Mouse (Mus musculus) central nervous system, embryonic 18 days (tissue): Measurements from ENCODE around the gene Vmn1r11. TPM values are rescaled to one million over a fixed set of nuclear protein-coding genes. Genes with fewer than 3 reads are reported as not detected.

Source experiments
- polyA plus RNA-seq: library from polyadenylated mRNA; depleted of rRNA; stranded (reverse); fragments of >200 nt; gene quantifications from 2 replicates; pipeline ENCODE4 v1.2.3, GENCODE M21; 2012; rRNA removed

Gene Vmn1r11
- not detected in 2 replicates for polyA plus RNA-seq

GRCm38 (mm10) chr6:57133155-57133554 is at the start of gene Vmn1r11:
Gene Vmn1r11 (plus strand): TSS chr6:57133455.

GRCm38 (mm10) chr6:57109154-57109553 is 24.1 kb upstream of the Vmn1r11 start, which contains the start of gene Vmn1r10:
Gene Vmn1r10 (plus strand): TSS chr6:57109454.

GRCm38 (mm10) chr6:57156619-57157018 is 23.4 kb downstream of the Vmn1r11 start, which contains the start of gene Vmn1r12:
Gene Vmn1r12 (plus strand): TSS chr6:57156919.

Other genes starting within 250 kb of the Vmn1r11 start
- 75.9 and 85.6 TPM in 2 replicates for gene Nt5c3, start 209.5 kb upstream of the Vmn1r11 start, polyA plus RNA-seq
- 0.41 and 0.51 TPM in 2 replicates for gene Vmn1r4, start 209.4 kb upstream of the Vmn1r11 start, polyA plus RNA-seq
- gene Vmn1r5, start 163.2 kb upstream of the Vmn1r11 start, polyA plus RNA-seq: not detected in 2 replicates
- gene Vmn1r6, start 136.2 kb upstream of the Vmn1r11 start, polyA plus RNA-seq: not detected in 2 replicates
- not detected in 2 replicates for gene Vmn1r7, start 108.1 kb upstream of the Vmn1r11 start, polyA plus RNA-seq
- gene Vmn1r8, start 101.2 kb upstream of the Vmn1r11 start, polyA plus RNA-seq: not detected in 2 replicates
- gene Vmn1r9, start 66.7 kb upstream of the Vmn1r11 start, polyA plus RNA-seq: not detected in 2 replicates
- not detected in 2 replicates for gene Vmn1r10, start 24.0 kb upstream of the Vmn1r11 start, polyA plus RNA-seq
- not detected in 2 replicates for gene Vmn1r12, start 23.5 kb downstream of the Vmn1r11 start, polyA plus RNA-seq
- gene Vmn1r13, start 69.8 kb downstream of the Vmn1r11 start, polyA plus RNA-seq: not detected in 2 replicates
- not detected in 2 replicates for gene Vmn1r14, start 98.2 kb downstream of the Vmn1r11 start, polyA plus RNA-seq
- not detected in 2 replicates for gene Vmn1r15, start 124.5 kb downstream of the Vmn1r11 start, polyA plus RNA-seq
- not detected in 2 replicates for gene Vmn1r16, start 196.0 kb downstream of the Vmn1r11 start, polyA plus RNA-seq
- gene Vmn1r17, start 230.3 kb downstream of the Vmn1r11 start, polyA plus RNA-seq: not detected in 2 replicates